Mouse (Mus musculus): ENCODE measurements around the gene Banp.
A peak's percentile ranks its signal among the peaks of the same experiment; 100 is the strongest.

The Banp gene

DNA sequence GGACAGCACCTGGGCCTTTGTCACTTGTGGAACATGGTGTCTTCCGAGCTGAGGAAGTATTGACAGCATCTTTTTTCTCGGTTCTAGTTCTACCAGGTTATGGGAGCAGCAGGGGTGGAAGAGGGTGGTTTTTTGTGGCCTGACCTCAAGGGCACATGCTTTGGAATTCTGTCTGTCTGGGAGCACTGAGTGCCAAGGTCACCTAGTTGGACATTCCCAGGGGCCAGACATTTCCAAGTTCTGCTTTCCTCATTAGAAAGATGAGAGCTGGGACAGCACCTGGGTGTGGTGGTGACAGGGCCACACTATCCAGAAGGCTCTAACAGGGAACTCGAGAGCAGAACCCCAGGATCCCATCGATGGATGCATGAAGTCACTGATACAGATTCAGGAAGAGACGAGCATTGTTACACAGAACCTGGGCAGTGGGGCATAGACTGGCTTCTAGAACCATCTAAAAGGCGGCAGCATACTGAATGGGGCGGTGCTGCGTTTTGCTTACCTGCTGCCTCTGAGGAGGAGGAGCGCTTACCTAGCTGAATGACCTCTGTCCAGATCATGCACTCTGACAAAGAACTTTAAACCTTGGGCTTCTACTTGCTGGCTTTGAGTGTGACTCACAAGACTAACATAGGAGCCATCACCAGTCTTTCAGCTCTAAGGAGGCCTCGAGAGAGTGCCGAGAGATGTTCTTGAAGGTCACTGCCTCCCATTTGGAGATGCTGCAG lies 31.4 kb downstream of the Banp start:
- no peak for DNase-seq (ENCODE audit: low read depth, low spot score)

- no peak for DNase-seq (ENCODE audit: low read depth, low spot score)
These were observed 32.0 kb downstream of the Banp start for GRCm38 (mm10) chr8:121981520-121981895.

DNA sequence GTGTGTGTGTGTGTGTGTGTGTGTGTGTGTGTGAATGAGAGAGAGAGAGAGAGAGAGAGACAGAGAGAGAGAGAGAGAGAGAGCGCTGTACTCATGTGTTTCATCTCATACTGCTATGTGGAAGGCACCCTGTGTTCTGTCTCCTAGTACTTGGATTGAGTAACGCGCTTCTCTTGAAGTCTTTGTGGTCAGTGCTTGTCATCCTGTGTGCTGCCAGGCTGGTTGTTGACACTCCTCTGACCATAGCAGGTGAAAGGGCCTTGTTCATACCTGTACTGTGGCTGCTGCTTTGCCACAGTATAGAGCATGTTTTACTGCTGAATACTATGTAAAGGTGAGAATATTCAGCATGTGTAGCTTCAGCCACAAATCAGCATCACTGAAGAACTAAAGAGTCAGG lies 36.1 kb downstream of the Banp start:
- no peak for DNase-seq (ENCODE audit: low read depth, low spot score)

DNA sequence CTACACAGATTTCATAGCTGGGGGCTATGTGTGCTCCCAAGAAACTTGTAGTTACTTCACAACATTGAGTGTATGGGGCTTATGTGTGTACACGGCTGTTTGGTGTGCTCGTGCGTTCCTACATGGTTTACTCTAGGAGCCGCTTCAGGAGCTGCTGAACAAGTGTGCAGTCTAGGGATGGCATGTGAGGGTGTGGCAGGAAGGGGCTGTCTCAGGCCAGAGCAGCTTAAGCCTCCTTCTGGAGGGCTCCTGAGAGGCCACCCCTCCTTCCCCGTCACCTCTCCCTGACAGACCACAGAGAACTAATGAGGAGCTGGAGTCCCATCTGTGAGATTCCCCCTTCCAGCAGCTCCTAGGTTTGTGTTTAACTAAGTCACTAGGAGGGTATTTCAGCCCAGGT lies 38.3 kb downstream of the Banp start:
- no peak for DNase-seq (ENCODE audit: low read depth, low spot score)

GRCm38 (mm10) chr8:121990506-121991255 lies 41.1 kb downstream of the Banp start:
- DNase-seq (ENCODE audit: low read depth, low spot score): peak; percentile 99

- DNase-seq (ENCODE audit: low read depth, low spot score): peak; percentile 61
These were observed 42.1 kb downstream of the Banp start for GRCm38 (mm10) chr8:121991611-121992010.

GRCm38 (mm10) chr8:121992911-121993310 lies 43.4 kb downstream of the Banp start:
- DNase-seq (ENCODE audit: low read depth, low spot score): no peak

- DNase-seq (ENCODE audit: low read depth, low spot score): peak; percentile 63
These were observed 45.6 kb downstream of the Banp start for GRCm38 (mm10) chr8:121995112-121995511.

- no peak for DNase-seq (ENCODE audit: low read depth, low spot score)
These were observed 46.3 kb downstream of the Banp start for GRCm38 (mm10) chr8:121995895-121996294.

DNA sequence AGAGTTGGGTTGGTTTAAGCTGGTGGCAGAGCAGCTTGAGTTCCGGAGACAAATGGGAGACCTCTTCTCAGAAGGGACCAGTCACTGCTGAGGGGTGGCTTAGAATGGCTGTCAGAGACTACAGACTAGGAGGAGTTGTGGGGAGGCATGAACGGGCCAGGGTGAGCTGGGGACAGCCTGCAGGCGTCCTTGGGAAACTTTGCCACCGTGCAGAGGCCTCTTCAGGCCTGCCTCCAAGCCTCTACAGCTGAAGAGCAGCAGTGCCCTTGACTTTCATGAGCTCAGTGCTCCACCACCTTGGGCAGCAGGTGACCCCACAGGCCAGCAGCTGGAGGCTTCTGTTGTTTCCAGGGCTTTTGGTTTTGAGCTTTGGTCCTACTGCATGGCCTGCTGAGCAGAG lies 49.1 kb downstream of the Banp start:
- DNase-seq (ENCODE audit: low read depth, low spot score): no peak

DNA sequence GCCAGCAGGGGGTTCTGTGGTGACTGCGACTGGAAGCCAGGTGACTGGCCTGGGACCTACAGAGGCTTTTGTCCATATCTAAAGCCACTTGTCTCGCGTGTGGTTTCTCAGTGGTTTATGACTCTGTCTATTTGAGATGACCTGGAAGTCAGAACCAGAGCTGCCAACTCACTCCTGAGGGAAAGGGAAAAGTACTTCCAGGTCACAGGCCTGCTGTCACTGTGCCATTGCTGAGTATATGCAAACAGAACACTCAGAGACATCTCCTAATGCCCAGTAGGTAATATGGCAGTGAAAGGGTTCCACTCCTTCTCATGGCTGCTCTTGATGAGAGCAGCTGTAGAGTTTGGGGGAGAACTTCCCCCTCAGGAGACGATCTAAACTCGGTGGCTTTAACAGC lies 49.7 kb downstream of the Banp start:
- no peak for DNase-seq (ENCODE audit: low read depth, low spot score)

- no peak for DNase-seq (ENCODE audit: low read depth, low spot score)
These were observed 52.0 kb downstream of the Banp start for GRCm38 (mm10) chr8:122001339-122002115.

DNA sequence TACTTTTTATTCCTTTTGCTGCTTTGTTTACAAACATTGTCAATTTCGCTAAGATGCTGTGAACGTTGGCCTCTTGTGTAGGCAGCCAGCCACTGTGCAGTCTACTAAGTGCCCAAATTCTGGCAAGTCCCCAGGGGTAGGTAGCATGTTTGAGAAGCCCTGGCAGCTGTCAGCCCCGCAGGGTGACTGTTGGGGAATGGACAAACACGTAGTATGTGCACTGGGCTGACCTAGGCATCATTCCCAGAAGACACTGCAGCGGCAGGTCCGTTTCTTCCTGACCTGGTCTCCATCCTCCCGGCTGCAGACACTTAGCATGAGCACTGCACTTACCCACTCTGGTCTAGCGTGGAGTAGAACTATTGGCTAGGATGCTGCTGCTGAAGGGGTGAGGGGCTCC lies 54.1 kb downstream of the Banp start:
- no peak for DNase-seq (ENCODE audit: low read depth, low spot score)

GRCm38 (mm10) chr8:122004131-122004530 lies 54.6 kb downstream of the Banp start:
- DNase-seq (ENCODE audit: low read depth, low spot score): no peak

GRCm38 (mm10) chr8:122005422-122006204 lies 56.1 kb downstream of the Banp start:
- no peak for DNase-seq (ENCODE audit: low read depth, low spot score)

GRCm38 (mm10) chr8:122006688-122007484 lies 57.3 kb downstream of the Banp start:
- DNase-seq (ENCODE audit: low read depth, low spot score): no peak

DNA sequence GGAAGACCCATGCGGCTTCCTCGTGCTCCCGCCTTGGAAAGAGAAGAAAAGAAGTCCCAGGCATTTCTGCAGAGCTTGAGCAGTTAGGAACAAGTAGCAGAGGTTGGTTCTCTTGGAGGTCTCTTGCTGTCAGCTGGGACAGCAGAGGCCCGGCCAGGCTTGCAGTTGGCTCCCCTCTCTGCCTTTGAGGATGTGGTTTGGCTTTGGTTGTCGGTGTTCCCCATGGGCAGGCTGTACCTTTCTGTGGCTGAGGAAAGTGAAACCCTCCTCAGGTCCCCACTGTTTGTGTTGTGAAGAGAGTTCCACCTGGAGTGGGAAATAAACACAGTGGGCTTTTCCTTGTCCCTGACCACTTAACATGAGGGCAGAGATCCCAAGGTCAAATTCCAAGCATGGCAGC lies 58.8 kb downstream of the Banp start:
- DNase-seq (ENCODE audit: low read depth, low spot score): no peak

DNA sequence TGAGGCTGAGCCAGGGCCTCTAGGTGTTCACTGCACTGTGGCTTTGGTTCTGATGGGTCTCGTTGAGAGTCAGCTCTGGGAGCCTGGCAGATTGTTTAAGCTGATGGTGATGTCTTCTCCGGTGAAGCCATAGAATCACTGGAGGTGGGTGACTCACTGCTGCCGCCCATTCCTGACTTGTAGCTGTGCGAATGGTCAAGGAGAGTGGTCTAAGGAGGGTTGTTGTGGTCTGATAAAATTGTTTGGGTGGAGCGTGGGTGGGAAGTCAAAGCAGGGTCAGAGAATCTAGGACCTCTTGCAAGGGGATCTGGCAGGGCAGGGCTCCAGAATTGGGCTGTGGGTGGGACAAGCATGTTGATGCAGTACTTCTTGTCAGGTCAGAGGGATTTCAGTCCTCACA lies 61.1 kb downstream of the Banp start:
- DNase-seq (ENCODE audit: low read depth, low spot score): peak; percentile 76

- DNase-seq (ENCODE audit: low read depth, low spot score): peak; percentile 60
These were observed 61.6 kb downstream of the Banp start for GRCm38 (mm10) chr8:122011066-122011588.

DNA sequence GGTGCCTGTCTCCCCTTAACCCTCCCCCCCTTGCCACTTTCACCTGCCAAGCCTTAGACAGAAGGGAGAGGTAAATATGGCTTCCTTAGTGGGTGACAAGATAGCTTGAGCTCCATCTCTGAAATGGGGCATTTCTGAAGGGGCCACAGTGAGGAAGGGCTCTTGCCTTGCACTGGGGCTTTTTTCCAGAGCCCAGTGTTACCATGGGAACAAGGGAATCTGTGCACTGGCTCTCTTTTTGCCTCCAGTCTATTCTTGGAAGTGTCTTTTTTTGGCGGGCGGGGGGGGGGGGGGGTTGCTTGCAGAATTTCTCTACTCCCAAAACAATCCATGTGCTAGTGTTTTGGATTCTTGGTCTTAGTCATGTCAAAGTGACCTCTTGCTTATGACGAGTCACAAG lies 65.1 kb downstream of the Banp start:
- DNase-seq (ENCODE audit: low read depth, low spot score): no peak

All from 3T3-L1 (cell line).